Mouse (Mus musculus) hindbrain, embryonic 10.5 days (tissue): ENCODE data around the gene Lypd3. TPM values are rescaled to one million over a fixed set of nuclear protein-coding genes. Genes with fewer than 3 reads are reported as not detected.

Experiments used
- polyA plus RNA-seq: library from polyadenylated mRNA; unstranded; fragments of >200 nt; fragmentation: Nextera tagmentation; extraction: Ambion mirVana; gene quantifications from 2 replicates; pipeline ENCODE4 v1.2.1, GENCODE M21; 2016

Lypd3 gene
- polyA plus RNA-seq, 1 experiment from 2014 or later, result 2.1 TPM

Other genes starting within 250 kb of the Lypd3 start
- gene Smg9, start 236.9 kb upstream of the Lypd3 start, polyA plus RNA-seq, result 27.4 and 32.7 TPM in 2 replicates
- not detected in 2 replicates for gene Irgc1, start 184.3 kb upstream of the Lypd3 start, polyA plus RNA-seq
- gene Plaur, start 174.1 kb upstream of the Lypd3 start, polyA plus RNA-seq, result 0.77 and 1.9 TPM in 2 replicates
- gene Cadm4, start 154.5 kb upstream of the Lypd3 start, polyA plus RNA-seq, result 12.1 and 38.6 TPM in 2 replicates
- gene Zfp428, start 129.5 kb upstream of the Lypd3 start, polyA plus RNA-seq, result 109 and 150 TPM in 2 replicates
- 1.1 TPM in 2 replicates for gene AC161166.1, start 124.1 kb upstream of the Lypd3 start, polyA plus RNA-seq
- 10.7 and 14.9 TPM in 2 replicates for gene Irgq, start 105.9 kb upstream of the Lypd3 start, polyA plus RNA-seq
- 0.26 TPM in 1 of 2 replicates, not detected in the other for gene Pinlyp, start 90.4 kb upstream of the Lypd3 start, polyA plus RNA-seq
- gene Xrcc1, start 90.3 kb upstream of the Lypd3 start, polyA plus RNA-seq, result 132 and 160 TPM in 2 replicates
- 22.2 and 23.2 TPM in 2 replicates for gene Ethe1, start 49.0 kb upstream of the Lypd3 start, polyA plus RNA-seq
- 2.0 and 3.2 TPM in 2 replicates for gene Zfp575, start 48.9 kb upstream of the Lypd3 start, polyA plus RNA-seq
- not detected in 2 replicates for gene Phldb3, start 25.8 kb upstream of the Lypd3 start, polyA plus RNA-seq
- not detected in 2 replicates for gene Tex101, start 40.1 kb downstream of the Lypd3 start, polyA plus RNA-seq
- not detected in 2 replicates for gene BC049730, start 72.7 kb downstream of the Lypd3 start, polyA plus RNA-seq
- not detected in 2 replicates for gene Gm4763, start 90.4 kb downstream of the Lypd3 start, polyA plus RNA-seq
- not detected in 2 replicates for gene Cd177, start 123.8 kb downstream of the Lypd3 start, polyA plus RNA-seq
- 0.21 TPM in 1 of 2 replicates, not detected in the other for gene Ceacam10, start 140.7 kb downstream of the Lypd3 start, polyA plus RNA-seq
- 15.5 and 24.3 TPM in 2 replicates for gene Gm9844, start 225.7 kb downstream of the Lypd3 start, polyA plus RNA-seq
- not detected in 2 replicates for gene Lypd4, start 233.4 kb downstream of the Lypd3 start, polyA plus RNA-seq
- gene Dmrtc2, start 233.5 kb downstream of the Lypd3 start, polyA plus RNA-seq, result not detected in 2 replicates
- gene Rps19, start 247.8 kb downstream of the Lypd3 start, polyA plus RNA-seq, result 1,985 and 2,165 TPM in 2 replicates